Mouse (Mus musculus): ENCODE measurements around the gene Rnf216. TPM values are rescaled to one million over a fixed set of nuclear protein-coding genes. Genes with fewer than 3 reads are reported as not detected.

Rnf216 gene
- polyA plus RNA-seq, 1 experiment from 2014 or later = 48.3 TPM

DNA sequence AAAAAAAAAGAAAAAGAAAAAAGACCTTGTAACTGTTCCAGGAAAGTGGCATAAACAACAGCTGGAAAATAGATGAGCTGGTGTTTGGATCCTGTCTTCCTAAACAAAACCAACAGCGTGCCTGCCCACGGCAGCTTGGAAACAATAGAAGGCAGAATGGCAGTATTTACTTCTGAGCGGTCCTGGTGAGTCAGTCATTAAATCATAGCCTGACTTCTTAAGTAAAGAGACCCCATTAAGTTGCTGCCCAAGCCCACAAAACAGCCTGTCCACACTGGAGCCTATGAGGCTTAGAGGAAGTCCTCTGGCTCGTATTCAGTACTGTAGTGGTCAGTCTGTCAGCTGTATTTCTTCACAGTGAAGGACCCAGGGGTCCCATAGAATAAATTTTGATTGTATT is 81.6 kb downstream of the Rnf216 start:
- 18% methylated on average over 4 of the region's 4 CpGs for WGBS
- H3K9me3 ChIP-seq (ENCODE audit: control insufficient read depth, low read length) = no peaks in the 10 kb centered on the region
- H3K9ac ChIP-seq (ENCODE audit: low read depth, low read length) = no peak overlapping the region
- 0 out of 2 replicates have a peak, but pooled peaks have one; percentile 20 for ATAC-seq (ENCODE audit: low FRiP score, low TSS enrichment)
- H3K4me3 ChIP-seq (ENCODE audit: low read length) = no peak overlapping the region
- H3K4me1 ChIP-seq (ENCODE audit: control insufficient read depth, insufficient read depth, low read length) = peaks cover 21% of the 10 kb centered on the region
- H3K27ac ChIP-seq (ENCODE audit: low read depth, low read length) = peak overlapping the region; percentile 47
- H3K27me3 ChIP-seq (ENCODE audit: control insufficient read depth, insufficient read depth, low read length) = no peaks in the 10 kb centered on the region
- H3K4me2 ChIP-seq (replicated peaks; ENCODE audit: low read depth, low read length) = no peak overlapping the region
- H3K36me3 ChIP-seq (ENCODE audit: control insufficient read depth, insufficient read depth, low read length) = peaks cover 28% of the 10 kb centered on the region

- WGBS = 97% methylated on average over 2 of the region's 2 CpGs
- H3K4me2 ChIP-seq (replicated peaks; ENCODE audit: low read depth, low read length) = no peak overlapping the region
- H3K27me3 ChIP-seq (ENCODE audit: control insufficient read depth, insufficient read depth, low read length) = no peaks in the 10 kb centered on the region
- no peak overlapping the region for H3K27ac ChIP-seq (ENCODE audit: low read depth, low read length)
- no peak overlapping the region for H3K4me3 ChIP-seq (ENCODE audit: low read length)
- no peak for ATAC-seq (ENCODE audit: low FRiP score, low TSS enrichment)
- no peak overlapping the region for H3K9ac ChIP-seq (ENCODE audit: low read depth, low read length)
- H3K9me3 ChIP-seq (ENCODE audit: control insufficient read depth, low read length) = no peaks in the 10 kb centered on the region
- peaks cover 42% of the 10 kb centered on the region for H3K36me3 ChIP-seq (ENCODE audit: control insufficient read depth, insufficient read depth, low read length)
- H3K4me1 ChIP-seq (ENCODE audit: control insufficient read depth, insufficient read depth, low read length) = no peaks in the 10 kb centered on the region
These were observed 88.9 kb downstream of the Rnf216 start for GRCm38 (mm10) chr5:143023887-143024286.

DNA sequence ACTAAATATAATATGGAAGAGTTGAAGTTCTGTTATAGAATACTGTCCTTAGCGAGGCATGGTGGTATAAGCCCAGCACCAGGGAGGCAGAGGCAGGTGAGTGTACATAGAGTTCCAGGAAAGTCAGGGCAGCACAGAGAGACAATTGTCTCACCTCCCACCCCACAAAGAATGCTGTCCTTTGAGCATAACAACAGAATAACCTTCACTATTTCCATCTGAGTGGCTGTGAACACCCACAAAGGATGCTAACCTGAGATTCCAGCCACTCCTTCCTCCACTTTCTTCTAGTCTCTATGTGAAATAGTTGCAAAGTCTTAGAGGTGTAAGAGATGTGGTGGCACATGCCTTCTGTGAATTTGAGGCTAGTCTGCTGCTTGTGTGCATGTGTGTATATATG is 89.8 kb downstream of the Rnf216 start:
- Histone ChIP-seq H3K27me3 (ENCODE audit: control insufficient read depth, insufficient read depth, low read length) (no peaks in the 10 kb centered on the region), H3K4me3 (ENCODE audit: low read length) (no peak overlapping the region), H3K9ac (ENCODE audit: low read depth, low read length) (no peak overlapping the region), H3K4me2 (replicated peaks; ENCODE audit: low read depth, low read length) (no peak overlapping the region), H3K9me3 (ENCODE audit: control insufficient read depth, low read length) (no peaks in the 10 kb centered on the region), H3K4me1 (ENCODE audit: control insufficient read depth, insufficient read depth, low read length) (no peaks in the 10 kb centered on the region), H3K27ac (ENCODE audit: low read depth, low read length) (no peak overlapping the region), H3K36me3 (ENCODE audit: control insufficient read depth, insufficient read depth, low read length) (peaks cover 39% of the 10 kb centered on the region)
- ATAC-seq (ENCODE audit: low FRiP score, low TSS enrichment) = no peak
- WGBS = 90% methylated on average over 1 of the region's 1 CpGs

DNA sequence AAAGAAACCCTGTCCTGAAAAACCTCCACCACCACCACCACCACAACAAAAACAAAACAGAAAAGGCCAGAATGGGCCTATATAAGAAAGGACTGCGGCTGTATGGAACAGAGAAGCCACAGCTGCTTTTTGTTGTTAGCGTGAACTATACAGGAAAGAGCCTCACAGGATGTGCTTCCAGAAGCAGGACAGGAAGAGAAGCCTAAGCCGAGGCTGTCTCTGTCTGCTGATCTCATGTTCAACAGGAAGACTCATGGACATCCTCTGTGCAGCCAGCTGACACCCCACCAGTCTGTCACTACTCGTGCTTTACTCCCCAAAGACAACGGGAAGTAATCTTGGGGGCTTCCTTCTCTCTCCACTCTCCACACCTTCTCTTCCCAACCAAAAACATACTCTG is 95.4 kb downstream of the Rnf216 start:
- WGBS = 71% methylated on average over 5 of the region's 5 CpGs
- H3K9ac ChIP-seq (ENCODE audit: low read depth, low read length) = no peak overlapping the region
- peak overlapping the region; percentile 30; the same call in 1 of the 2 replicates for H3K27ac ChIP-seq (ENCODE audit: low read depth, low read length)
- no peak for ATAC-seq (ENCODE audit: low FRiP score, low TSS enrichment)
- H3K4me3 ChIP-seq (ENCODE audit: low read length) = no peak overlapping the region
- H3K36me3 ChIP-seq (ENCODE audit: control insufficient read depth, insufficient read depth, low read length) = peaks cover 39% of the 10 kb centered on the region
- H3K4me2 ChIP-seq (replicated peaks; ENCODE audit: low read depth, low read length) = no peak overlapping the region
- no peaks in the 10 kb centered on the region for H3K4me1 ChIP-seq (ENCODE audit: control insufficient read depth, insufficient read depth, low read length)
- no peaks in the 10 kb centered on the region for H3K27me3 ChIP-seq (ENCODE audit: control insufficient read depth, insufficient read depth, low read length)
- H3K9me3 ChIP-seq (ENCODE audit: control insufficient read depth, low read length) = no peaks in the 10 kb centered on the region

- H3K4me1 ChIP-seq (ENCODE audit: control insufficient read depth, insufficient read depth, low read length) = no peaks in the 10 kb centered on the region
- no peaks in the 10 kb centered on the region for H3K9me3 ChIP-seq (ENCODE audit: control insufficient read depth, low read length)
- H3K9ac ChIP-seq (ENCODE audit: low read depth, low read length) = no peak overlapping the region
- H3K4me2 ChIP-seq (replicated peaks; ENCODE audit: low read depth, low read length) = no peak overlapping the region
- H3K27ac ChIP-seq (ENCODE audit: low read depth, low read length) = no peak overlapping the region
- peaks cover 34% of the 10 kb centered on the region for H3K36me3 ChIP-seq (ENCODE audit: control insufficient read depth, insufficient read depth, low read length)
- H3K27me3 ChIP-seq (ENCODE audit: control insufficient read depth, insufficient read depth, low read length) = no peaks in the 10 kb centered on the region
- ATAC-seq (ENCODE audit: low FRiP score, low TSS enrichment) = no peak
- H3K4me3 ChIP-seq (ENCODE audit: low read length) = no peak overlapping the region
- 83% methylated on average over 10 of the region's 11 CpGs for WGBS
These were observed 103.4 kb downstream of the Rnf216 start for GRCm38 (mm10) chr5:143009383-143009782.

GRCm38 (mm10) chr5:143000654-143001500 is 111.9 kb downstream of the Rnf216 start:
- Histone ChIP-seq H3K36me3 (ENCODE audit: control insufficient read depth, insufficient read depth, low read length) (peaks cover 5% of the 10 kb centered on the region; the same call in 1 of the 2 replicates), H3K27ac (ENCODE audit: low read depth, low read length) (peak overlapping the region; percentile 93), H3K9me3 (ENCODE audit: control insufficient read depth, low read length) (no peaks in the 10 kb centered on the region), H3K9ac (ENCODE audit: low read depth, low read length) (peak overlapping the region; percentile 13; the same call in 1 of the 2 replicates), H3K4me1 (ENCODE audit: control insufficient read depth, insufficient read depth, low read length) (peaks cover 44% of the 10 kb centered on the region), H3K27me3 (ENCODE audit: control insufficient read depth, insufficient read depth, low read length) (no peaks in the 10 kb centered on the region), H3K4me3 (ENCODE audit: low read length) (no peak overlapping the region), H3K4me2 (replicated peaks; ENCODE audit: low read depth, low read length) (peak overlapping the region; percentile 0; the same call in 1 of the 2 replicates)
- ATAC-seq (ENCODE audit: low FRiP score, low TSS enrichment) = peak; percentile 82
- WGBS = 24% methylated on average over 9 of the region's 9 CpGs

- no peak for ATAC-seq (ENCODE audit: low FRiP score, low TSS enrichment)
- no peak overlapping the region for H3K4me3 ChIP-seq (ENCODE audit: low read length)
- H3K9me3 ChIP-seq (ENCODE audit: control insufficient read depth, low read length) = no peaks in the 10 kb centered on the region
- peak overlapping the region; percentile 93 for H3K27ac ChIP-seq (ENCODE audit: low read depth, low read length)
- no peak overlapping the region for H3K4me2 ChIP-seq (replicated peaks; ENCODE audit: low read depth, low read length)
- peaks cover 44% of the 10 kb centered on the region for H3K4me1 ChIP-seq (ENCODE audit: control insufficient read depth, insufficient read depth, low read length)
- H3K9ac ChIP-seq (ENCODE audit: low read depth, low read length) = 0 out of 2 replicates have a peak overlapping the region, but pooled peaks have one; percentile 13
- peaks cover 5% of the 10 kb centered on the region; the same call in 1 of the 2 replicates for H3K36me3 ChIP-seq (ENCODE audit: control insufficient read depth, insufficient read depth, low read length)
- 27% methylated on average over 4 of the region's 4 CpGs for WGBS
- H3K27me3 ChIP-seq (ENCODE audit: control insufficient read depth, insufficient read depth, low read length) = no peaks in the 10 kb centered on the region
These were observed 112.7 kb downstream of the Rnf216 start for GRCm38 (mm10) chr5:143000091-143000490.

GRCm38 (mm10) chr5:142998171-142998570 is 114.6 kb downstream of the Rnf216 start:
- Histone ChIP-seq H3K36me3 (ENCODE audit: control insufficient read depth, insufficient read depth, low read length) (peaks cover 11% of the 10 kb centered on the region), H3K9ac (ENCODE audit: low read depth, low read length) (no peak overlapping the region), H3K27ac (ENCODE audit: low read depth, low read length) (peak overlapping the region; percentile 55; the same call in 1 of the 2 replicates), H3K4me1 (ENCODE audit: control insufficient read depth, insufficient read depth, low read length) (peaks cover 43% of the 10 kb centered on the region), H3K27me3 (ENCODE audit: control insufficient read depth, insufficient read depth, low read length) (no peaks in the 10 kb centered on the region), H3K4me2 (replicated peaks; ENCODE audit: low read depth, low read length) (no peak overlapping the region), H3K9me3 (ENCODE audit: control insufficient read depth, low read length) (no peaks in the 10 kb centered on the region), H3K4me3 (ENCODE audit: low read length) (no peak overlapping the region)
- 37% methylated on average over 2 of the region's 2 CpGs for WGBS
- no peak for ATAC-seq (ENCODE audit: low FRiP score, low TSS enrichment)

DNA sequence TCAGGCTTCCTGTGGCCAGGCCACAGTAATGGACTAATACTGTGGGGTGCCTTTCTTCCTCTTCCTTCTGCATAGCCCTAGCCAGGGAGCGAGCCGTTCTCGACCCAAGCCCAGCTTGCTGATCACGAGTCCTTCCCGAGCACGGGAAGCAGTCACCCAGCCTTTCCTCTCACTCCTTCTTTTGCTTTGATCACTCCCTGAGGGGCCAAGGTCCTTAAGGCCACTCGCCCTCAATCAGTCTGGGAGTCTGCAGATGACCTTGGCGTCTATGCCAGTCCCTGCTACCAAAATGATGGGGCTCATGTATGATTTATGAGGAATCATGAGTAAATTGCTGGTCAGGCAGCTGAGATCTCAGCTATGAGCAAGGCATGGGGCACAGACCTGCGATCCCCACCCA is 115.3 kb downstream of the Rnf216 start:
- Histone ChIP-seq H3K9me3 (ENCODE audit: control insufficient read depth, low read length) (no peaks in the 10 kb centered on the region), H3K4me3 (ENCODE audit: low read length) (no peak overlapping the region), H3K4me2 (replicated peaks; ENCODE audit: low read depth, low read length) (no peak overlapping the region), H3K36me3 (ENCODE audit: control insufficient read depth, insufficient read depth, low read length) (peaks cover 18% of the 10 kb centered on the region), H3K9ac (ENCODE audit: low read depth, low read length) (no peak overlapping the region), H3K4me1 (ENCODE audit: control insufficient read depth, insufficient read depth, low read length) (peaks cover 37% of the 10 kb centered on the region), H3K27me3 (ENCODE audit: control insufficient read depth, insufficient read depth, low read length) (no peaks in the 10 kb centered on the region), H3K27ac (ENCODE audit: low read depth, low read length) (peak overlapping the region; percentile 42; the same call in 1 of the 2 replicates)
- 52% methylated on average over 9 of the region's 9 CpGs for WGBS
- no peak for ATAC-seq (ENCODE audit: low FRiP score, low TSS enrichment)

Data from kidney, embryonic 14.5 days (tissue).